Mouse (Mus musculus) liver, embryonic 14.5 days (tissue): ENCODE measurements around the gene Ndrg4.

Experiments
- CTCF ChIP-seq: IDR thresholded peaks from 2 replicates; pipeline ENCODE4 v1.5.1; 2016; ENCODE audit warnings: antibody characterized with exemption, low read depth, control low read depth
- EP300 ChIP-seq: IDR thresholded peaks from 2 replicates; pipeline ENCODE4 v1.6.1; 2016; ENCODE audit warnings: antibody characterized with exemption, low read depth

DNA sequence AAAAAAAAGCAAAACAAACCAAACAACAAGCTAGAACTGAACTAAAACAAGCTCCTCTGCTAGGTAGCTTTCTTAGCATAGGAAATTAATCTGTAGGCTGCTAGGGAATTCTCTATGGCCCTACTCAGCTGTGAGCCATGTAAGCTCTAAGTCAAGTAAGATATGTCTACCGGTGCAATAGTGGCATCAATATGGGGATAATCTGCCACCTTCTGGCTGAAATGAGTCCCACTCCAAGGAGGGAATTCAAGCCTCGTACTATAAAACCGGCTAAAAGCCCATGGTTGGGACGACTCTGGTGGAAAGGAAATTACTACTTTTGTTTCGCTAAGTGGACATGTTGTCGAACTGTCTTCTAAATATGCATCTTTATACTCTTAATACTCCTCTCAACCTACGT is 61.8 kb downstream of the Ndrg4 start:
- TF ChIP-seq EP300 (no peak), CTCF (0 out of 2 replicates have a peak, but pooled peaks have one; percentile 15)
